Mouse (Mus musculus) frontal cortex, postnatal 25 days (tissue): ENCODE measurements around the gene Tnfrsf8.

Experiments
- DNase-seq, 2 experiments: peaks; one replicate each; pipeline ENCODE4 v3.0.0; 2022; ENCODE audit warnings: low spot score in 2 of 2

Tnfrsf8 gene

GRCm38 (mm10) chr4:145270136-145270535, 44.8 kb downstream of the Tnfrsf8 start:
- no peak for DNase-seq

- no peak for DNase-seq
Observed at GRCm38 (mm10) chr4:145267631-145268110, 47.3 kb downstream of the Tnfrsf8 start.

- no peak for DNase-seq
Observed at GRCm38 (mm10) chr4:145266505-145266904, 48.5 kb downstream of the Tnfrsf8 start.

GRCm38 (mm10) chr4:145264761-145265160, 50.2 kb downstream of the Tnfrsf8 start:
- no peak for DNase-seq

- DNase-seq = no peak
Observed at GRCm38 (mm10) chr4:145263583-145263982, 51.4 kb downstream of the Tnfrsf8 start.

GRCm38 (mm10) chr4:145260802-145261201, 54.2 kb downstream of the Tnfrsf8 start:
- DNase-seq = no peak

- no peak for DNase-seq
Observed at GRCm38 (mm10) chr4:145257751-145258434, 57.1 kb downstream of the Tnfrsf8 start.

- no peak for DNase-seq
Observed at GRCm38 (mm10) chr4:145256144-145256543, 58.8 kb downstream of the Tnfrsf8 start.

GRCm38 (mm10) chr4:145254418-145254817, 60.5 kb downstream of the Tnfrsf8 start:
- DNase-seq = no peak

GRCm38 (mm10) chr4:145252611-145253010, 62.4 kb downstream of the Tnfrsf8 start:
- DNase-seq = no peak

- no peak for DNase-seq
Observed at GRCm38 (mm10) chr4:145251546-145251945, 63.4 kb downstream of the Tnfrsf8 start.

- no peak for DNase-seq
Observed at GRCm38 (mm10) chr4:145250002-145250401, 65.0 kb downstream of the Tnfrsf8 start.

GRCm38 (mm10) chr4:145247556-145247955, 67.4 kb downstream of the Tnfrsf8 start:
- no peak for DNase-seq

- no peak for DNase-seq
Observed at GRCm38 (mm10) chr4:145246173-145247011, 68.6 kb downstream of the Tnfrsf8 start, which contains the start of gene Tnfrsf1b. TSS of gene Tnfrsf1b (minus strand) at chr4:145246870.

- no peak for DNase-seq
Observed at GRCm38 (mm10) chr4:145245581-145245980, 69.4 kb downstream of the Tnfrsf8 start.

GRCm38 (mm10) chr4:145244676-145245075, 70.3 kb downstream of the Tnfrsf8 start:
- DNase-seq = no peak

- no peak for DNase-seq
Observed at GRCm38 (mm10) chr4:145242719-145243350, 72.1 kb downstream of the Tnfrsf8 start.

GRCm38 (mm10) chr4:145240723-145241231, 74.2 kb downstream of the Tnfrsf8 start:
- no peak for DNase-seq

GRCm38 (mm10) chr4:145239049-145239830, 75.7 kb downstream of the Tnfrsf8 start:
- DNase-seq = no peak

GRCm38 (mm10) chr4:145236027-145236426, 78.9 kb downstream of the Tnfrsf8 start:
- no peak for DNase-seq
